Mouse (Mus musculus): ENCODE results near the gene Lman1l.

- TF ChIP-seq CTCF (IDR thresholded peaks at IDR 0.05; ENCODE audit: control insufficient read depth, insufficient read depth, low read length) (no peak), POLR2A (IDR thresholded peaks at IDR 0.05; ENCODE audit: borderline replicate concordance, control insufficient read depth, low read depth, low read length) (no peak)
Measured at GRCm38 (mm10) chr9:57643169-57643855, 22.7 kb upstream of the Lman1l start.
